Mouse (Mus musculus): ENCODE measurements around the gene Hpn.

Gene Hpn

DNA sequence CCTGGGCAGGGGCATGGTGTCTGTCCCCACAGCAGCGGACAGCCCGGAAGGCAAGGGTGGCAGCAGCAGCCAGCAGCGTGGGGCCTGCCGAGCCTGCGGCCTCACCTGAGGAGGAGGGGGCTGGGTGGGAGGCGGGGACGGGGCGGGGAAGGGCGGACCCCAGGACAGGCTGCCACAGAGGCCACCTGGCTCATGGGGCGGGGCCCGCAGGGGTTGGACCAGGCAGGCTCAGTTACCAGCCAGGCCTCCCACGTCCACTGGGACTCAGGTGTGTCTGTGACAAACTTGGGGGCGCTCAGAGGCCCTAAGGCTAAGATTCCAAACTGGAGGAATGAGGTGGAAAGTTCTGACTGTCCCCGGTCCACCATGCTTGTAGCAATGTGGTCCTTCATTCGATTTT, at the start of gene Hpn:
Gene Hpn, minus strand, starts transcription at position 109 of the 400 bp plus-strand sequence.
- DNase-seq (ENCODE audit: low read depth, low spot score): no peak
- Histone ChIP-seq H3K36me3 (ENCODE audit: control insufficient read depth, insufficient read depth, low read length, poor library complexity, severe bottlenecking) (no peaks in the 10 kb centered on the region), H3K27me3 (ENCODE audit: control insufficient read depth, insufficient read depth, low read length, poor library complexity, severe bottlenecking) (no peaks in the 10 kb centered on the region)

GRCm38 (mm10) chr7:31164748-31165147, 49.7 kb upstream of the Hpn start:
- DNase-seq (ENCODE audit: low read depth, low spot score): no peak
- Histone ChIP-seq H3K36me3 (ENCODE audit: control insufficient read depth, insufficient read depth, low read length, poor library complexity, severe bottlenecking) (no peaks in the 10 kb centered on the region), H3K27me3 (ENCODE audit: control insufficient read depth, insufficient read depth, low read length, poor library complexity, severe bottlenecking) (no peaks in the 10 kb centered on the region)

- Histone ChIP-seq H3K36me3 (ENCODE audit: control insufficient read depth, insufficient read depth, low read length, poor library complexity, severe bottlenecking) (no peaks in the 10 kb centered on the region), H3K27me3 (ENCODE audit: control insufficient read depth, insufficient read depth, low read length, poor library complexity, severe bottlenecking) (no peaks in the 10 kb centered on the region)
- DNase-seq (ENCODE audit: low read depth, low spot score): no peak
Observed at GRCm38 (mm10) chr7:31163666-31164577, 48.8 kb upstream of the Hpn start.

DNA sequence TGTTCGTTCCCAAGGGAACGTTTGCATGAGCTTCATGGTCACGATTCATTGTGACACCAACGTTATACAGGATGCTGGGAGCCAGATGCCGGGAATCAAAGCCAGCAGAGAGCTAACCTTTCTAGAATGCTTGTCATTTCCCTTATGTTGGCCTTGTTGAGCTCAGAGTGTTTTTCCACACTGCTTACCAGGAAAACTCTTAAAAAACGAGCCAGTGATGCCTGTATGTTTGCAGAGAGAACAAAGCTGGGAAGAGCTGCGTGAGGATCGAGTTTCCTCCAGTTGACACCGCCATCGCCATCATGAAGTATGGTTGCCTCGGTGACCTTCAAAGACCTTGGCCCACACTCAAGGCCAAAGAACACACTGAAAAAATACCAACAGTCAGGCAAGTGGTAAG, 47.2 kb upstream of the Hpn start:
- no peaks in the 10 kb centered on the region for H3K36me3 ChIP-seq (ENCODE audit: control insufficient read depth, insufficient read depth, low read length, poor library complexity, severe bottlenecking)
- no peaks in the 10 kb centered on the region for H3K27me3 ChIP-seq (ENCODE audit: control insufficient read depth, insufficient read depth, low read length, poor library complexity, severe bottlenecking)
- DNase-seq (ENCODE audit: low read depth, low spot score): no peak

DNA sequence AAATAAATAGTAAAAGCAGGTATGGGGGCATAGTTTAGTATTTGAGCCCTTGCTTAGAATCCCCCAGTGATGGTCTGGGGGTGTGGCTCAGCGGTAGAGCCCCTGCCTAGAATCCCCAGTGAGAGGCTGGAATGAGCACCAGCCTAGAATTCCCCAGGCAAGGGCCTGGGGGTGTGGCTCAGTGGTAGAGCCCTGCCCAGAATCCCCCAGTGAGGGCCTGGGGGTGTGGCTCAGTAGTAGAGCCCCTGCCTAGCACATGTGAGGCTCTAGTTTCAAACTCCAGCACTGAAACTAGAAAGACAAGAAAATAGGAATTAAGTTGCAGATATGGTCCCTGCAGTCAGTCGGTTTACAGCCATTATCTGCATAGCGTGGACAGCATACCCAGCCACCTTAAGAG, 46.7 kb upstream of the Hpn start:
- H3K36me3 ChIP-seq (ENCODE audit: control insufficient read depth, insufficient read depth, low read length, poor library complexity, severe bottlenecking): no peaks in the 10 kb centered on the region
- no peaks in the 10 kb centered on the region for H3K27me3 ChIP-seq (ENCODE audit: control insufficient read depth, insufficient read depth, low read length, poor library complexity, severe bottlenecking)
- DNase-seq (ENCODE audit: low read depth, low spot score): no peak

DNA sequence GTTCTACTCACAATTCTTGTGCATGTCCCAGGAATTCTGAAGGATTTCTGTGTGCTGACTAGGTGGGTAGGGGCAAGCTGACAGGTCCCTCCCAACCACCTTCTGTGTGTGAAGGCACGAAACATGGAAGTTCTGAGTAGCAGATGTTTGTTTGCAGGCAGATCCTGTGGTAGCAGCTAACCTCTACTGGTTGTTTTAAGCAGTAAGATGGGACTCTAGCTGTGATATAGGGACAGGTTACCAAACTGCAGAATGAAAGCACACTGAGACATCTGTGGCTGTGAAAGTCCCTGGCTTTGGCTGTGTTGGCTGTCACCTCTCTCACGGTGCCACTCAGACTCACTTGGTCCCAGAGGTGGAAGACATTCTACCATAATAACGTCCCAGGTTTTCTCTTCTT, 46.2 kb upstream of the Hpn start:
- no peak for DNase-seq (ENCODE audit: low read depth, low spot score)
- Histone ChIP-seq H3K36me3 (ENCODE audit: control insufficient read depth, insufficient read depth, low read length, poor library complexity, severe bottlenecking) (no peaks in the 10 kb centered on the region), H3K27me3 (ENCODE audit: control insufficient read depth, insufficient read depth, low read length, poor library complexity, severe bottlenecking) (no peaks in the 10 kb centered on the region)

GRCm38 (mm10) chr7:31160763-31161162, 45.7 kb upstream of the Hpn start:
- peak; percentile 57 for DNase-seq (ENCODE audit: low read depth, low spot score)
- no peaks in the 10 kb centered on the region for H3K27me3 ChIP-seq (ENCODE audit: control insufficient read depth, insufficient read depth, low read length, poor library complexity, severe bottlenecking)
- no peaks in the 10 kb centered on the region for H3K36me3 ChIP-seq (ENCODE audit: control insufficient read depth, insufficient read depth, low read length, poor library complexity, severe bottlenecking)

DNA sequence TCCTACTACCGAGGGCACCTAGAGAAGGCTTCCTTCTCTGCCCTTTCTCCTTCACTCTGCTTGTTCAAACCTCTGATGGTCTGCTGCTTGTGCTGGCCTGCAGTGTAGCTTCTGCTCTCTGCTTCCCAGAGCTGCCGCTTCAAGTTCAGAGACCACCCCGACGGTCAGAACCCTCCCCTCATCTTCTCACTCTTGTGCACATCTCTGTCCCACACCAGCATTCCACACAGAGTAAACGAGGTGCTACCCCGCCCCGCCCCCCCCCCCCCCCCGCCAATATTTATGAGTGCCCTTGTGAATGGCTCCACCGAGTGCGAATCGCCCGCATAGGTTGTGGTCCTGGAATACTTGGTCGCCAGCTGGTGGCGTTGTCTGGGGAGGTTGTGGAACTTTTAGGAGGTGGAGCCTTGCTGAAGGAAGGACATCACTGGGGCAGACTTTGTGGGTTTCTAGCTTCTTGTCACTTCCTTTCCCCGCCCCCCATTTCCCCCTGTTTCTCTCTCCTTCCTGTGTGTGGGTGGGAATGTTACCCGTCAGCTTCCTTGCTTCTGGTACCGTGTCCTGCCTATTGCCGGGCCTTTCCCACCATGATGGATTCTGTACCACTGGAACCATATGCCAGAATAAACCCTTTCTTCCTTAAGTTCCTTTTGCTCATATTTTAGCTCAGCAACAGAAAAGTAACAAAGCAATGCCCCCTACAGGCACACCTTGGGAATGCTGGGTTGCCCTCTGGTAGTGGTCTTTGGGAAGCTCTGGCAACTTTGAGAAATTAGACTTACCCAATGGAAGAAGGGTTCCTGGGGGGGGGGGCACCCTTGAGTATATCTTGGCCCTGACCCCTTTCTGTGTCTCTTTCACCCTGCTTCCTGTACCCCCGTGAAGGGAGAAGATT, 41.2 kb upstream of the Hpn start:
- peak; percentile 83 for DNase-seq (ENCODE audit: low read depth, low spot score)
- no peaks in the 10 kb centered on the region for H3K36me3 ChIP-seq (ENCODE audit: control insufficient read depth, insufficient read depth, low read length, poor library complexity, severe bottlenecking)
- no peaks in the 10 kb centered on the region for H3K27me3 ChIP-seq (ENCODE audit: control insufficient read depth, insufficient read depth, low read length, poor library complexity, severe bottlenecking)

GRCm38 (mm10) chr7:31155296-31156033, 40.4 kb upstream of the Hpn start, which contains the start of gene Gramd1a:
TSS of gene Gramd1a (minus strand) at chr7:31155896.
- H3K27me3 ChIP-seq (ENCODE audit: control insufficient read depth, insufficient read depth, low read length, poor library complexity, severe bottlenecking): no peaks in the 10 kb centered on the region
- no peaks in the 10 kb centered on the region for H3K36me3 ChIP-seq (ENCODE audit: control insufficient read depth, insufficient read depth, low read length, poor library complexity, severe bottlenecking)
- DNase-seq (ENCODE audit: low read depth, low spot score): no peak

DNA sequence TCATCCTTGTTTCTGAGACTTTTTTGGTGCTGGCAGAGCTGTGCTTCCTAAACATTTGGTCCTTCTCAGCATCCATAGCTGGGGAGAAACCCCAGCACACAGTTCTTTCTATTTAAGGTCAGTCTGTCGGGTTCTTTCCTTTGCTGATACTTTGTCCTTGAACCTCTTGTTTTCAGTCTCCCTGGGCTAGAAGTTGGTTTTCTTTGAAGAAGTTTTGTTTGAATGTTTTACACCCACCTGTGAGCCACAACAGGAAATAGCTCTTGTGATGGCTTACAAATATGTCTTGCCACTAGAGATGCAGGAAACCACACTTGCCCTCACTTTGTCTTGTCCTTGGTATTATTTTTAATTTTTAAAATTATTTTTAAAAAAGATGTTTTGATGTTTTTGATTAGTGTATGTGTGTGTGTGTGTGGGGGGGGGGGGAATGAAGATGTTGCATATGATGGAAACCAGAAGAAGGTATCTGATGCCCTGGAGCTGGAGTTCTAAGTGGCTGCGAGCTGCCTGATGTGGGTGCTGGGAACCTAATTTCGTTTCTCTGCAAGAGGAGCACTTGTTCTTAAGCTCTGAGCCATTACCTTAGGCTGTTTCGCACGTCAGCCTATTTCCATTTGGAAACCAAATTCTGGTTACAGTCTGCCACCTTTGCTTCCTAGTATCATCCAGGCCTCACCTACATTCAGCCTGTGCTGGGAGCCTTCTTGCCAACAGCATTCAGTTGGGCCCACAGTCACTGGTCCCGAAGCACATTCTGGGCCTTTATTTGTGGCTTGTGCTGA, 38.6 kb upstream of the Hpn start:
- H3K27me3 ChIP-seq (ENCODE audit: control insufficient read depth, insufficient read depth, low read length, poor library complexity, severe bottlenecking): no peaks in the 10 kb centered on the region
- peak; percentile 38 for DNase-seq (ENCODE audit: low read depth, low spot score)
- H3K36me3 ChIP-seq (ENCODE audit: control insufficient read depth, insufficient read depth, low read length, poor library complexity, severe bottlenecking): no peaks in the 10 kb centered on the region

DNA sequence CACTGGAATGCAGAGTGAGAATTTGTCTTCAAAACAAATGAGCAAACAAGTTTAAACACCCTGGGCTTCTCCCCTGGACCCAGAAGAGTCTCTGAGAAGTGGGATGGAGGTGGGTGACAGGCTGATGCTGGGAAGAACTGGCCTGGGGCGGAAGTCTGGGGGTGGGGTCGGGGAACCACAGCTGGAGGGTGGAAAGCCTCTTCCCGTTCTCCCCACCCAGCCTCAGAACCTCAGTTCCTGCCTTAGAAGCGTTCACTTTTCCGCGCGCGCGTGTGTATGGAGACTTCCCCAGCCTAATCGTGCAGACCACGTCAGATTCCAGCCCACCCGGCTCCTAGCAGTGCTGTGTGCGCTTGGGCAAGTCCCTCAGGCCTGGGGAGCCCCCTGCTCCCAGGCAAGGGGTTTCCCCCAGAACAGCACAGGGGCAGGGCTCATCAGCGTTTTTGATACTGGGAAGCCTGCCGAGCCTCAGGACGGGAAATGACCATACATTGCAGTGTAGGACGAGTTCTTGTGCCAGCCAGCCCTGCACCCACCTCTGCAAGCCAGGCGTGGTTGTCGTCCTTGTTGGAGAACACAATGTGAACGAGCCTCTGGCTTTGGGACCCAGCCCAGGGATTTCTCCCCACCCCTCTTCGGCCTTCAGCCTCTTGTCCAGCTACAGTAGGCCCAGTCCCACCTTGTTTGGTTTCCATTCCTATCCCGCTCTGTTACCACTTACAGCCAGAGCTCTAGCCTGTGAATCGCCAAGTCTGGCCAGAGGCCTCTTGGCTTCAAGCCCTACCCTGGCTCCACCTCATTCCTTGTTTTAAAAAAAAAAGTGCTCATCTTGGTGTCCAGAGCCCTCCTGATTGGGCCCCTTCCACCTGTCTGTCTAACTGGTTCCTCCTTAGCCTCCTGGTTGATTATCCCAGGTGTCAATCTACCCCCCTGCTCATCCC, 36.5 kb upstream of the Hpn start:
- Histone ChIP-seq H3K27me3 (ENCODE audit: control insufficient read depth, insufficient read depth, low read length, poor library complexity, severe bottlenecking) (no peaks in the 10 kb centered on the region), H3K36me3 (ENCODE audit: control insufficient read depth, insufficient read depth, low read length, poor library complexity, severe bottlenecking) (no peaks in the 10 kb centered on the region; the same call in 1 of the 2 replicates)
- peak; percentile 75 for DNase-seq (ENCODE audit: low read depth, low spot score)

DNA sequence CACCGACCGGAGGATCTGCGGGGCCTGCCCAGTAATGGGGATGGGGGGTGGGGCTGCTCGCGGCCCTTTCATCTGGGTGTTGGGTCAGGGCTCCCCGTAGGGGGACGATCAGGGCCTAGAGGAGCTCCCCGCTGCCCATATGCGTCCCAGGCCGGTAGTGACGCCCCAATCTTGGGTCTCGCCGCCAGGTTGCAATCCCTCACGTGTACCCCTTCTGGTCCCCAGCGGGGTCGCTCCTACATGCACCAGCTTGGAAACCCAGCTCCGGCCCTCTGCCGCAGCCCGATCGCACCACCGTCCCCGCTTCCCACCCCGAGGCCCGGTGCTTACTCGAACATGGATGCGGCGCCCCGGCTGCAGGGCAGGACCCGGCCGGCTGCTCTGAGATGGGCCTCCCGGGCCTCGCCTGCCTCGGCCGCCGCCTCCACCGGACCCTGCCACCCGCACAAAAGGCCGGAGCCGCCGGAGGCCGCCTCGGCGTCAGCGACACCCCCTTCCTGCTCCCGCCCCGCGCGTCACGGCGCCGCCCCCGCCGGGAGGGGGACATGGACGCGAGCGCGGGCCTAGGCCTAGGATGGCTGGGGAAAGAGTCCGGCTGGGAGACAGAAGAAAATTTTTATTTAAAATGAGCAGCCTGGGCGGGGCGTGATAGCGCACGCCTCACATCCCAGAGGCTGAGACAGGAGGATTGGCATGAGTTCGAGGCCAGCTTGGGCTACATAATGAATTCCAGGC, 35.6 kb upstream of the Hpn start:
- DNase-seq (ENCODE audit: low read depth, low spot score): peak; percentile 73
- Histone ChIP-seq H3K36me3 (ENCODE audit: control insufficient read depth, insufficient read depth, low read length, poor library complexity, severe bottlenecking) (no peaks in the 10 kb centered on the region; the same call in 1 of the 2 replicates), H3K27me3 (ENCODE audit: control insufficient read depth, insufficient read depth, low read length, poor library complexity, severe bottlenecking) (no peaks in the 10 kb centered on the region)

Measured in splenic B cell, adult 2 months (primary cell).